ENCODE assay signal across 8 mouse cellular contexts in genomic region chr5:138618353-138618752, GRCm38 (mm10). TPM values are rescaled to one million over a fixed set of nuclear protein-coding genes. Genes with fewer than 3 reads are reported as not detected.
DNase-seq lines count a peak whose midpoint lies in the region; ATAC-seq and TF ChIP-seq lines count a peak whose summit lies in the region.

No protein-coding gene starts in this region.

- no peak for TF ChIP-seq POLR2A in lung, adult 2 months (IDR thresholded peaks at IDR 0.05; ENCODE audit: borderline replicate concordance, extremely low read depth, low read depth, low read length)
- no peak for TF ChIP-seq POLR2A in cortical plate, adult 2 months (IDR thresholded peaks at IDR 0.05; ENCODE audit: extremely low read depth, insufficient read depth, low read length)

- DNase-seq in lung, adult 2 months = no peak
- no peak for DNase-seq in lung, postnatal 25 days (ENCODE audit: low spot score)
- DNase-seq in limb, embryonic 10.5 days (ENCODE audit: low spot score) = no peak
- DNase-seq in left cerebral cortex, postnatal 25 days (ENCODE audit: low spot score in 2 of 2) = no peak
- DNase-seq in Muller cell, postnatal 12 days (ENCODE audit: inconsistent ontology term) = no peak
- DNase-seq in adrenal gland, adult 8-10 months = no peak

- H3K36me3 ChIP-seq in limb, embryonic 10.5 days = peaks cover 52% of the 10 kb centered on the region
- peaks cover 39% of the 10 kb centered on the region for H3K36me3 ChIP-seq in neural tube, embryonic 14.5 days (ENCODE audit: control insufficient read depth, insufficient read depth, low read length)

- ATAC-seq in neural tube, embryonic 14.5 days (ENCODE audit: low read depth) = no peak

- no peaks in the 10 kb centered on the region for H3K27me3 ChIP-seq in limb, embryonic 10.5 days (ENCODE audit: low read depth, poor library complexity, severe bottlenecking)
- H3K27me3 ChIP-seq in neural tube, embryonic 14.5 days (ENCODE audit: control insufficient read depth, insufficient read depth, low read length) = no peaks in the 10 kb centered on the region

- WGBS in lung, adult 2 months = 100% methylated on average over 1 of the region's 1 CpGs
- WGBS in limb, embryonic 10.5 days = 88% methylated on average over 1 of the region's 1 CpGs
- WGBS in neural tube, embryonic 14.5 days = 95% methylated on average over 1 of the region's 1 CpGs

- 0 out of 2 replicates have a peak, but pooled peaks have one; percentile 9 for TF ChIP-seq CTCF in lung, adult 2 months (IDR thresholded peaks at IDR 0.05; ENCODE audit: insufficient read depth, low read length)
- no peak for TF ChIP-seq CTCF in cortical plate, adult 2 months (IDR thresholded peaks at IDR 0.05; ENCODE audit: extremely low read depth, insufficient read depth, low read length)

- H3K4me3 ChIP-seq in lung, adult 2 months (replicated peaks; ENCODE audit: extremely low read depth, low read depth, low read length) = no peak overlapping the region
- peak overlapping the region; percentile 86; the same call in 1 of the 2 replicates for H3K4me3 ChIP-seq in cortical plate, adult 2 months (ENCODE audit: insufficient read depth, low read length)
- H3K4me3 ChIP-seq in limb, embryonic 10.5 days = peak overlapping the region; percentile 86
- H3K4me3 ChIP-seq in neural tube, embryonic 14.5 days (ENCODE audit: low read depth, low read length) = peak overlapping the region; percentile 64

- peaks cover 9% of the 10 kb centered on the region; the same call in 1 of the 2 replicates for H3K4me1 ChIP-seq in lung, adult 2 months (ENCODE audit: control insufficient read depth, insufficient read depth, low read length)
- H3K4me1 ChIP-seq in cortical plate, adult 2 months (ENCODE audit: control insufficient read depth, insufficient read depth, low read length) = no peaks in the 10 kb centered on the region
- peaks cover 4% of the 10 kb centered on the region for H3K4me1 ChIP-seq in limb, embryonic 10.5 days
- 0 out of 2 replicates have a peak, but pooled peaks cover 4% of the 10 kb centered on the region for H3K4me1 ChIP-seq in neural tube, embryonic 14.5 days (ENCODE audit: control insufficient read depth, insufficient read depth, low read length)

- H3K9me3 ChIP-seq in limb, embryonic 10.5 days (replicated peaks) = peaks cover 5% of the 10 kb centered on the region; the same call in 1 of the 2 replicates
- peaks cover 25% of the 10 kb centered on the region for H3K9me3 ChIP-seq in neural tube, embryonic 14.5 days (ENCODE audit: control insufficient read depth, low read length)

- intact Hi-C loops in left cerebral cortex, postnatal 25 days (cut with DNase I) = no loop called here

- no peak overlapping the region for H3K9ac ChIP-seq in neural tube, embryonic 14.5 days (replicated peaks; ENCODE audit: low read depth, low read length)

- no peak overlapping the region for H3K27ac ChIP-seq in cortical plate, adult 2 months (ENCODE audit: insufficient read depth, low read length)
- H3K27ac ChIP-seq in limb, embryonic 10.5 days = no peak overlapping the region
- no peak overlapping the region for H3K27ac ChIP-seq in neural tube, embryonic 14.5 days (ENCODE audit: low read depth, low read length)

- H3K4me2 ChIP-seq in neural tube, embryonic 14.5 days (ENCODE audit: low read depth, low read length) = peak overlapping the region; percentile 54

RNA-seq across cellular contexts. Expression of gene Zfp68, which starts 1.2 kb away (rescaled TPM):
- 6.3 and 8.2 TPM in 2 replicates for polyA plus RNA-seq in lung, adult 2 months (2012; rRNA removed)
- 19.9 and 20.9 TPM in 2 replicates for polyA plus RNA-seq in cortical plate, adult 2 months (2012; rRNA removed)
- 58.4 and 70.5 TPM in 2 replicates for polyA plus RNA-seq in limb, embryonic 10.5 days (2016; fragmentation: Nextera tagmentation; extraction: Ambion mirVana)
- polyA plus RNA-seq in neural tube, embryonic 14.5 days (2014; fragmentation: Nextera tagmentation; extraction: Ambion mirVana) = 88.1 and 91.3 TPM in 2 replicates
- total RNA-seq in left cerebral cortex, postnatal 25 days (2021) = 10 to 100 TPM; 26.2 to 29.1 TPM
- 10 to 100 TPM; 17.7 to 29.5 (median 25.2) TPM for total RNA-seq in adrenal gland, adult 8-10 months (2022)

RNA-seq across cellular contexts. Expression of gene A430033K04Rik, which starts 4.3 kb away (rescaled TPM):
- 2.0 and 2.5 TPM in 2 replicates for polyA plus RNA-seq in lung, adult 2 months (2012; rRNA removed)
- polyA plus RNA-seq in cortical plate, adult 2 months (2012; rRNA removed) = 10.3 and 11.5 TPM in 2 replicates
- 9.3 and 13.4 TPM in 2 replicates for polyA plus RNA-seq in limb, embryonic 10.5 days (2016; fragmentation: Nextera tagmentation; extraction: Ambion mirVana)
- 25.6 and 26.8 TPM in 2 replicates for polyA plus RNA-seq in neural tube, embryonic 14.5 days (2014; fragmentation: Nextera tagmentation; extraction: Ambion mirVana)
- 10 to 100 TPM; 15.5 to 15.9 TPM for total RNA-seq in left cerebral cortex, postnatal 25 days (2021)
- 10 to 100 TPM in 2 of 4 experiments, 1 to 10 TPM in 2; 5.4 to 11.9 (median 9.6) TPM for total RNA-seq in adrenal gland, adult 8-10 months (2022)

RNA-seq across cellular contexts. Expression of gene 1700123K08Rik, which starts 53.8 kb away (rescaled TPM):
- not detected in 2 replicates for polyA plus RNA-seq in lung, adult 2 months (2012; rRNA removed)
- 0.19 TPM in 1 of 2 replicates, not detected in the other for polyA plus RNA-seq in cortical plate, adult 2 months (2012; rRNA removed)
- not detected in 2 replicates for polyA plus RNA-seq in limb, embryonic 10.5 days (2016; fragmentation: Nextera tagmentation; extraction: Ambion mirVana)
- not detected in 2 replicates for polyA plus RNA-seq in neural tube, embryonic 14.5 days (2014; fragmentation: Nextera tagmentation; extraction: Ambion mirVana)
- not detected for total RNA-seq in left cerebral cortex, postnatal 25 days (2021)
- total RNA-seq in adrenal gland, adult 8-10 months (2022) = not detected
